In the genomic region with DNA sequence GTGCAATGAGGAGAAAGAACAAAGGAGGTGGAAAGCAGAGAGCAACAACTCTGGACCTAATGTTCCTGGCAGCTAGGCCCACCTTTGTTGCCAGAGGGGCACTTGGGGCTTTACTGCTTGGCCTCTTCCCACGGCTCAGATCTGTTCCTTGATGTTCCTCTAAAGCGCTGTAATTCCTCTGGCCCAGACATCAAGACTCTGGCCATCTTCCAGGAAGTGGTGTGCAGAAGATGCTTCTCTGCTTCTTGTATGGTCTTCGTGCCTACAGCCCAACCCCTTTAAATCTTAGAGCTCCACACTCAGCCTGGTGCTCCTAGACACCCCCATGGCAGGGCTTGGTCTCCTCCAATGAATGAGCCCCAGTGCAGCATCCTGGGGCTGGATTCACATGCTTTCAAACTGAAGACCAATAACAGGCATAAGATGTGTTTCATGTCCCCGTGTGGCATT, we compare ENCODE assay signal across 7 mouse cellular contexts.
DNase-seq lines count a peak whose midpoint lies in the region; ATAC-seq lines count a peak whose summit lies in the region.

No protein-coding gene starts in this region.

- no peak overlapping the region for H3K9ac ChIP-seq in midbrain, embryonic 12.5 days (replicated peaks)

- 0 out of 2 replicates have a peak, but pooled peaks cover 15% of the 10 kb centered on the region for H3K27me3 ChIP-seq in embryonic facial prominence, embryonic 10.5 days (replicated peaks; ENCODE audit: low read depth, poor library complexity, severe bottlenecking)
- H3K27me3 ChIP-seq in midbrain, embryonic 12.5 days: 0 out of 2 replicates have a peak, but pooled peaks cover 16% of the 10 kb centered on the region

- H3K4me3 ChIP-seq in embryonic facial prominence, embryonic 10.5 days: no peak overlapping the region
- no peak overlapping the region for H3K4me3 ChIP-seq in midbrain, embryonic 12.5 days

- no peaks in the 10 kb centered on the region for H3K9me3 ChIP-seq in embryonic facial prominence, embryonic 10.5 days
- no peaks in the 10 kb centered on the region for H3K9me3 ChIP-seq in midbrain, embryonic 12.5 days

- H3K4me2 ChIP-seq in midbrain, embryonic 12.5 days (replicated peaks): no peak overlapping the region

- intact Hi-C loops in left cerebral cortex, postnatal 4 days (cut with DNase I): no loop called here

- peak; percentile 25 to 30; a peak in 3 of 4 replicates for ATAC-seq in hematopoietic stem cell, adult 5-6 weeks (replicated peaks in 1 of 2; ENCODE audit: insufficient read depth in 1 of 2, low FRiP score in 2 of 2, low TSS enrichment in 1 of 2, low read depth in 1 of 2, poor library complexity in 2 of 2, severe bottlenecking in 2 of 2)
- ATAC-seq in midbrain, embryonic 12.5 days (ENCODE audit: low FRiP score, low read depth): peak; percentile 35
- no peak for ATAC-seq in activated CD4-positive, CD25-positive, alpha-beta regulatory T cell, adult 4 months

- WGBS in embryonic facial prominence, embryonic 10.5 days: 53% methylated on average over 4 of the region's 4 CpGs
- WGBS in midbrain, embryonic 12.5 days: 48% methylated on average over 4 of the region's 4 CpGs

- peak overlapping the region; percentile 82 for H3K27ac ChIP-seq in embryonic facial prominence, embryonic 10.5 days (replicated peaks)
- H3K27ac ChIP-seq in midbrain, embryonic 12.5 days (replicated peaks): no peak overlapping the region

- DNase-seq in left cerebral cortex, postnatal 4 days: peak; percentile 51
- DNase-seq in left cerebral cortex, adult 11 months (ENCODE audit: low spot score): no peak
- peak; percentile 59 for DNase-seq in embryonic facial prominence, embryonic 10.5 days (ENCODE audit: low spot score)
- no peak for DNase-seq in spleen, adult 12 weeks (ENCODE audit: low spot score)

- peaks cover 30% of the 10 kb centered on the region for H3K4me1 ChIP-seq in embryonic facial prominence, embryonic 10.5 days
- H3K4me1 ChIP-seq in midbrain, embryonic 12.5 days: peaks cover 19% of the 10 kb centered on the region

- no peaks in the 10 kb centered on the region for H3K36me3 ChIP-seq in embryonic facial prominence, embryonic 10.5 days (replicated peaks)
- H3K36me3 ChIP-seq in midbrain, embryonic 12.5 days: no peaks in the 10 kb centered on the region

Comparison
In these comparisons a context has a peak if more than half of its experiments do, and no peak if none do; other contexts are left out.
1. DNase-seq: peak in left cerebral cortex, postnatal 4 days (single experiment) and embryonic facial prominence, embryonic 10.5 days (single experiment); none in left cerebral cortex, adult 11 months (single experiment) and spleen, adult 12 weeks (single experiment).